Mouse (Mus musculus): ENCODE measurements at regions not wholly inside any gene's neighbourhood (a gene's known extent, or its start where the extent isn't known, plus 50 kb on each side); places are given as distances from the start of the nearest gene placed in this dataset.

DNA sequence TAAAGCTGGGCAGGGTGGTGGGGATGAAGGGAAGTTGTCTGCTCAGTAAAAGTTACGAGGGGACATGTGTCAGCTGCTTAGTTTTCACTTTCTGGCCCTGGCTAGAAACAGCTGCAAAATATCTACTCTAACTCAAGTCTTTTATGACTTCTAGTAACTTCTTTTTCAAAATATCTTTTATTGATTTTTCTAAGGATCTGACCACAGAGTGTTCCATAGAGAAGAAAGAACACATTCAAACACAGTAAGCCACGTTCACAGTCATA lies 483.3 kb downstream of the Meis1 start:
- TF ChIP-seq CTCF (IDR thresholded peaks at IDR 0.05; ENCODE audit: insufficient read depth, low read length), result no peak
- no peak for TF ChIP-seq POLR2A (IDR thresholded peaks at IDR 0.05; ENCODE audit: borderline replicate concordance, extremely low read depth, low read depth, low read length)

Measured in lung, adult 2 months (tissue).